Mouse (Mus musculus): Measurements from ENCODE around the gene Hbb-bs. TPM values are rescaled to one million over a fixed set of nuclear protein-coding genes. Genes with fewer than 3 reads are reported as not detected.
"Not testable (repeated sequence)": the region's sequence is repeated elsewhere in the genome, so short reads cannot be mapped to it uniquely, and the experiment has no call there.

Hbb-bs gene
- polyA plus RNA-seq, 1 experiment from 2014 or later: 110 TPM

- no peaks in the 10 kb centered on the region for H3K4me1 ChIP-seq
- H3K9me3 ChIP-seq (replicated peaks): no peaks in the 10 kb centered on the region
- WGBS: 77% methylated on average over 5 of the region's 5 CpGs
- no peak for DNase-seq (ENCODE audit: low spot score)
- H3K27me3 ChIP-seq (ENCODE audit: low read depth, poor library complexity, severe bottlenecking): no peaks in the 10 kb centered on the region
- H3K36me3 ChIP-seq: no peaks in the 10 kb centered on the region
- H3K4me3 ChIP-seq: no peak overlapping the region
- H3K27ac ChIP-seq: no peak overlapping the region
Measured at GRCm38 (mm10) chr7:103808971-103809800, 18.7 kb downstream of the Hbb-bs start.

GRCm38 (mm10) chr7:103808120-103808519 lies 19.8 kb downstream of the Hbb-bs start:
- H3K27ac ChIP-seq; H3K9me3 ChIP-seq (replicated peaks); H3K36me3 ChIP-seq; H3K4me3 ChIP-seq; H3K4me1 ChIP-seq; DNase-seq (ENCODE audit: low spot score); H3K27me3 ChIP-seq (ENCODE audit: low read depth, poor library complexity, severe bottlenecking): not testable (repeated sequence)
- WGBS: 75% methylated on average over 2 of the region's 2 CpGs

GRCm38 (mm10) chr7:103806856-103807255 lies 21.0 kb downstream of the Hbb-bs start:
- Histone ChIP-seq H3K4me1 (no peaks in the 10 kb centered on the region), H3K9me3 (replicated peaks) (no peaks in the 10 kb centered on the region), H3K36me3 (no peaks in the 10 kb centered on the region), H3K27ac (no peak overlapping the region), H3K4me3 (no peak overlapping the region), H3K27me3 (ENCODE audit: low read depth, poor library complexity, severe bottlenecking) (no peaks in the 10 kb centered on the region)
- no peak for DNase-seq (ENCODE audit: low spot score)
- WGBS: 65% methylated on average over 1 of the region's 1 CpGs

GRCm38 (mm10) chr7:103792669-103793388 lies 35.1 kb downstream of the Hbb-bs start:
- no peaks in the 10 kb centered on the region for H3K27me3 ChIP-seq (ENCODE audit: low read depth, poor library complexity, severe bottlenecking)
- H3K36me3 ChIP-seq: no peaks in the 10 kb centered on the region
- no peak for DNase-seq (ENCODE audit: low spot score)
- no peaks in the 10 kb centered on the region for H3K4me1 ChIP-seq
- H3K27ac ChIP-seq: no peak overlapping the region
- no peaks in the 10 kb centered on the region for H3K9me3 ChIP-seq (replicated peaks)
- 30% methylated on average over 4 of the region's 4 CpGs for WGBS
- no peak overlapping the region for H3K4me3 ChIP-seq

- Histone ChIP-seq H3K27ac (no peak within 1 kb of the TSS), H3K27me3 (ENCODE audit: low read depth, poor library complexity, severe bottlenecking) (no peaks in the 10 kb centered on the region), H3K4me3 (no peak within 1 kb of the TSS), H3K36me3 (no peaks in the 10 kb centered on the region), H3K9me3 (replicated peaks) (no peaks in the 10 kb centered on the region), H3K4me1 (no peaks in the 10 kb centered on the region)
- no peak for DNase-seq (ENCODE audit: low spot score)
- WGBS: 84% methylated on average over 3 of the region's 3 CpGs
Measured at GRCm38 (mm10) chr7:103791721-103792120, 36.2 kb downstream of the Hbb-bs start, which contains the start of gene Olfr67. Gene Olfr67 (minus strand): TSS chr7:103791821.

GRCm38 (mm10) chr7:103779598-103779997 lies 48.3 kb downstream of the Hbb-bs start, which contains the start of gene Olfr68:
Gene Olfr68 (minus strand): TSS chr7:103779698.
- no peak for DNase-seq (ENCODE audit: low spot score)
- no peaks in the 10 kb centered on the region for H3K9me3 ChIP-seq (replicated peaks)
- no peaks in the 10 kb centered on the region for H3K27me3 ChIP-seq (ENCODE audit: low read depth, poor library complexity, severe bottlenecking)
- no peaks in the 10 kb centered on the region for H3K36me3 ChIP-seq
- no peaks in the 10 kb centered on the region for H3K4me1 ChIP-seq
- H3K4me3 ChIP-seq: no peak within 1 kb of the TSS
- no peak within 1 kb of the TSS for H3K27ac ChIP-seq
- 85% methylated on average over 3 of the region's 3 CpGs for WGBS

- WGBS: 95% methylated on average over 4 of the region's 4 CpGs
- H3K9me3 ChIP-seq (replicated peaks): not testable (repeated sequence)
Measured at GRCm38 (mm10) chr7:103777652-103778051, 50.2 kb downstream of the Hbb-bs start.

More at GRCm38 (mm10) chr7:103777652-103778051, 50.2 kb downstream of the Hbb-bs start:
- not testable (repeated sequence) for H3K27ac ChIP-seq; H3K36me3 ChIP-seq; H3K4me1 ChIP-seq; H3K27me3 ChIP-seq (ENCODE audit: low read depth, poor library complexity, severe bottlenecking); DNase-seq (ENCODE audit: low spot score); H3K4me3 ChIP-seq

Other genes starting within 250 kb of the Hbb-bs start
- not detected in 2 replicates for gene Olfr618, start 238.0 kb downstream of the Hbb-bs start, polyA plus RNA-seq (2016; fragmentation: Nextera tagmentation; extraction: Ambion mirVana)
- not detected in 2 replicates for gene Olfr619, start 227.5 kb downstream of the Hbb-bs start, polyA plus RNA-seq (2016; fragmentation: Nextera tagmentation; extraction: Ambion mirVana)
- gene Olfr620, start 215.6 kb downstream of the Hbb-bs start, polyA plus RNA-seq (2016; fragmentation: Nextera tagmentation; extraction: Ambion mirVana): not detected in 2 replicates
- not detected in 2 replicates for gene Olfr622, start 185.4 kb downstream of the Hbb-bs start, polyA plus RNA-seq (2016; fragmentation: Nextera tagmentation; extraction: Ambion mirVana)
- not detected in 2 replicates for gene Olfr623, start 164.4 kb downstream of the Hbb-bs start, polyA plus RNA-seq (2016; fragmentation: Nextera tagmentation; extraction: Ambion mirVana)
- gene Olfr624, start 156.9 kb downstream of the Hbb-bs start, polyA plus RNA-seq (2016; fragmentation: Nextera tagmentation; extraction: Ambion mirVana): 0.04 and 0.06 TPM in 2 replicates
- not detected in 2 replicates for gene Olfr625-ps1, start 145.4 kb downstream of the Hbb-bs start, polyA plus RNA-seq (2016; fragmentation: Nextera tagmentation; extraction: Ambion mirVana)
- gene Olfr243, start 113.4 kb downstream of the Hbb-bs start, polyA plus RNA-seq (2016; fragmentation: Nextera tagmentation; extraction: Ambion mirVana): not detected in 2 replicates
- gene Olfr628, start 97.7 kb downstream of the Hbb-bs start, polyA plus RNA-seq (2016; fragmentation: Nextera tagmentation; extraction: Ambion mirVana): not detected in 2 replicates
- not detected in 2 replicates for gene Olfr629, start 83.2 kb downstream of the Hbb-bs start, polyA plus RNA-seq (2016; fragmentation: Nextera tagmentation; extraction: Ambion mirVana)
- gene Olfr630, start 70.8 kb downstream of the Hbb-bs start, polyA plus RNA-seq (2016; fragmentation: Nextera tagmentation; extraction: Ambion mirVana): not detected in 2 replicates
- gene Olfr69, start 56.5 kb downstream of the Hbb-bs start, polyA plus RNA-seq (2016; fragmentation: Nextera tagmentation; extraction: Ambion mirVana): not detected in 2 replicates
- gene Olfr68, start 48.4 kb downstream of the Hbb-bs start, polyA plus RNA-seq (2016; fragmentation: Nextera tagmentation; extraction: Ambion mirVana): not detected in 2 replicates
- gene Olfr67, start 36.3 kb downstream of the Hbb-bs start, polyA plus RNA-seq (2016; fragmentation: Nextera tagmentation; extraction: Ambion mirVana): not detected in 2 replicates
- gene Hbb-bt, start 14.1 kb downstream of the Hbb-bs start, polyA plus RNA-seq (2016; fragmentation: Nextera tagmentation; extraction: Ambion mirVana): 172 and 327 TPM in 2 replicates
- gene Hbb-bh2, start 12.4 kb upstream of the Hbb-bs start, polyA plus RNA-seq (2016; fragmentation: Nextera tagmentation; extraction: Ambion mirVana): 0.29 TPM in 1 of 2 replicates, not detected in the other
- 2,391 and 3,747 TPM in 2 replicates for gene Hbb-bh1, start 15.1 kb upstream of the Hbb-bs start, polyA plus RNA-seq (2016; fragmentation: Nextera tagmentation; extraction: Ambion mirVana)
- gene Hbb-y, start 25.1 kb upstream of the Hbb-bs start, polyA plus RNA-seq (2016; fragmentation: Nextera tagmentation; extraction: Ambion mirVana): 6,719 and 7,575 TPM in 2 replicates
- not detected in 2 replicates for gene Olfr66, start 58.2 kb upstream of the Hbb-bs start, polyA plus RNA-seq (2016; fragmentation: Nextera tagmentation; extraction: Ambion mirVana)
- gene Olfr64, start 66.4 kb upstream of the Hbb-bs start, polyA plus RNA-seq (2016; fragmentation: Nextera tagmentation; extraction: Ambion mirVana): not detected in 2 replicates
- gene Olfr65, start 75.4 kb upstream of the Hbb-bs start, polyA plus RNA-seq (2016; fragmentation: Nextera tagmentation; extraction: Ambion mirVana): not detected in 2 replicates
- not detected in 2 replicates for gene Olfr631, start 100.7 kb upstream of the Hbb-bs start, polyA plus RNA-seq (2016; fragmentation: Nextera tagmentation; extraction: Ambion mirVana)
- gene Olfr632, start 106.3 kb upstream of the Hbb-bs start, polyA plus RNA-seq (2016; fragmentation: Nextera tagmentation; extraction: Ambion mirVana): not detected in 2 replicates
- not detected in 2 replicates for gene Olfr633, start 116.3 kb upstream of the Hbb-bs start, polyA plus RNA-seq (2016; fragmentation: Nextera tagmentation; extraction: Ambion mirVana)
- gene Olfr635, start 143.1 kb upstream of the Hbb-bs start, polyA plus RNA-seq (2016; fragmentation: Nextera tagmentation; extraction: Ambion mirVana): not detected in 2 replicates
- gene Olfr638, start 170.7 kb upstream of the Hbb-bs start, polyA plus RNA-seq (2016; fragmentation: Nextera tagmentation; extraction: Ambion mirVana): not detected in 2 replicates
- gene Olfr639, start 189.2 kb upstream of the Hbb-bs start, polyA plus RNA-seq (2016; fragmentation: Nextera tagmentation; extraction: Ambion mirVana): 0.03 TPM in 1 of 2 replicates, not detected in the other
- gene Olfr640, start 197.5 kb upstream of the Hbb-bs start, polyA plus RNA-seq (2016; fragmentation: Nextera tagmentation; extraction: Ambion mirVana): not detected in 2 replicates
- gene Olfr641, start 207.3 kb upstream of the Hbb-bs start, polyA plus RNA-seq (2016; fragmentation: Nextera tagmentation; extraction: Ambion mirVana): not detected in 2 replicates
- not detected in 2 replicates for gene Olfr642, start 224.6 kb upstream of the Hbb-bs start, polyA plus RNA-seq (2016; fragmentation: Nextera tagmentation; extraction: Ambion mirVana)
- gene 4930516K23Rik, start 233.3 kb upstream of the Hbb-bs start, polyA plus RNA-seq (2016; fragmentation: Nextera tagmentation; extraction: Ambion mirVana): not detected in 2 replicates
- gene Olfr644, start 243.8 kb upstream of the Hbb-bs start, polyA plus RNA-seq (2016; fragmentation: Nextera tagmentation; extraction: Ambion mirVana): not detected in 2 replicates

Measured in limb, embryonic 10.5 days (tissue).